Mouse (Mus musculus): Measurements from ENCODE around the gene Tcam1. TPM values are rescaled to one million over a fixed set of nuclear protein-coding genes. Genes with fewer than 3 reads are reported as not detected.

Tcam1 gene
- polyA plus RNA-seq, 1 experiment, result 0.15 TPM

GRCm38 (mm10) chr11:106329128-106329527, 52.7 kb downstream of the Tcam1 start:
- Histone ChIP-seq H3K79me3 (ENCODE audit: low read depth) (no peaks in the 10 kb centered on the region), H3ac (ENCODE audit: control insufficient read depth, insufficient read length, low read depth) (no peak overlapping the region), H3K79me2 (ENCODE audit: control insufficient read depth, insufficient read depth) (no peaks in the 10 kb centered on the region), H3K4me3 (ENCODE audit: insufficient read depth, poor library complexity, severe bottlenecking) (no peak overlapping the region), H3K36me3 (ENCODE audit: control insufficient read depth, insufficient read depth) (no peaks in the 10 kb centered on the region), H3K27me3 (ENCODE audit: control insufficient read depth, insufficient read depth, insufficient read length) (peaks cover 7% of the 10 kb centered on the region)
- no peak for TF ChIP-seq USF1 (IDR thresholded peaks at IDR 0.05; ENCODE audit: low read depth)
- no peak for TF ChIP-seq CTCF (IDR thresholded peaks at IDR 0.05; ENCODE audit: control insufficient read depth, insufficient read depth, insufficient read length)
- TF ChIP-seq MYOD1 (IDR thresholded peaks at IDR 0.05; ENCODE audit: control insufficient read depth, insufficient read length, low read depth), result no peak
- TF ChIP-seq FOSL1 (IDR thresholded peaks at IDR 0.05; ENCODE audit: insufficient read depth, low read length, poor library complexity, severe bottlenecking), result no peak
- no peak for TF ChIP-seq MYOG (IDR thresholded peaks at IDR 0.05; ENCODE audit: control insufficient read depth, extremely low read depth, insufficient read length)
- TF ChIP-seq MAX (IDR thresholded peaks at IDR 0.05), result no peak
- no peak for TF ChIP-seq CEBPB (IDR thresholded peaks at IDR 0.05; ENCODE audit: low read depth)

- H3K79me3 ChIP-seq (ENCODE audit: low read depth), result no peaks in the 10 kb centered on the region
- H3K79me2 ChIP-seq (ENCODE audit: control insufficient read depth, insufficient read depth), result no peaks in the 10 kb centered on the region
- no peak overlapping the region for H3ac ChIP-seq (ENCODE audit: control insufficient read depth, insufficient read length, low read depth)
- TF ChIP-seq MAX (IDR thresholded peaks at IDR 0.05) (no peak), MYOG (IDR thresholded peaks at IDR 0.05; ENCODE audit: control insufficient read depth, extremely low read depth, insufficient read length) (no peak), FOSL1 (IDR thresholded peaks at IDR 0.05; ENCODE audit: insufficient read depth, low read length, poor library complexity, severe bottlenecking) (no peak), MYOD1 (IDR thresholded peaks at IDR 0.05; ENCODE audit: control insufficient read depth, insufficient read length, low read depth) (no peak), CTCF (IDR thresholded peaks at IDR 0.05; ENCODE audit: control insufficient read depth, insufficient read depth, insufficient read length) (no peak), USF1 (IDR thresholded peaks at IDR 0.05; ENCODE audit: low read depth) (no peak), CEBPB (IDR thresholded peaks at IDR 0.05; ENCODE audit: low read depth) (no peak)
- no peaks in the 10 kb centered on the region for H3K36me3 ChIP-seq (ENCODE audit: control insufficient read depth, insufficient read depth)
- H3K27me3 ChIP-seq (ENCODE audit: control insufficient read depth, insufficient read depth, insufficient read length), result peaks cover 4% of the 10 kb centered on the region
- H3K4me3 ChIP-seq (ENCODE audit: insufficient read depth, poor library complexity, severe bottlenecking), result no peak overlapping the region
These were observed 53.2 kb downstream of the Tcam1 start for GRCm38 (mm10) chr11:106329682-106330081.

GRCm38 (mm10) chr11:106332458-106332857, 56.0 kb downstream of the Tcam1 start:
- no peaks in the 10 kb centered on the region for H3K27me3 ChIP-seq (ENCODE audit: control insufficient read depth, insufficient read depth, insufficient read length)
- H3ac ChIP-seq (ENCODE audit: control insufficient read depth, insufficient read length, low read depth), result no peak overlapping the region
- TF ChIP-seq MYOD1 (IDR thresholded peaks at IDR 0.05; ENCODE audit: control insufficient read depth, insufficient read length, low read depth), result no peak
- H3K36me3 ChIP-seq (ENCODE audit: control insufficient read depth, insufficient read depth), result no peaks in the 10 kb centered on the region
- H3K79me2 ChIP-seq (ENCODE audit: control insufficient read depth, insufficient read depth), result no peaks in the 10 kb centered on the region
- H3K79me3 ChIP-seq (ENCODE audit: low read depth), result no peaks in the 10 kb centered on the region
- H3K4me3 ChIP-seq (ENCODE audit: insufficient read depth, poor library complexity, severe bottlenecking), result no peak overlapping the region

DNA sequence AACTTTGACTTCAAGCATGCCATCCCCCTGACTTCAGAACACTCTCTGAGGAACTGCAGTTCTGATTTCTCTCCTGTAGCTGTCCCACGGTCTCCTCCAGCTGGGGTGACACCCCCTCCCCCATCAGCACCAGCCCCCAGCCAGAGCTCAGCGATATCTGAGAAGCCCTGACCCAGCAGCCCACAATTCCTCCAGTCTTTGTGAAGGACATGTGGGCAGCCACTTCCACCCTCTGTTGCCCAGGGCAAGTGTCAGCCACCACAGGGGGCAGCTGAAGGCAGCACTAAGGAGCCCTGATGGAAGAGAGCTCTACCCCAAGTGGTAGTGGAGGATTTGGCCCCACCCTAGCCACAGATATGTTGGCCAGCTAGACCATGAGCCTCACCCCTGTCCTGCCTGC, 57.6 kb downstream of the Tcam1 start:
- Histone ChIP-seq H3K79me3 (ENCODE audit: low read depth) (no peaks in the 10 kb centered on the region), H3K4me3 (ENCODE audit: insufficient read depth, poor library complexity, severe bottlenecking) (no peak overlapping the region), H3ac (ENCODE audit: control insufficient read depth, insufficient read length, low read depth) (no peak overlapping the region), H3K79me2 (ENCODE audit: control insufficient read depth, insufficient read depth) (no peaks in the 10 kb centered on the region), H3K27me3 (ENCODE audit: control insufficient read depth, insufficient read depth, insufficient read length) (no peaks in the 10 kb centered on the region), H3K36me3 (ENCODE audit: control insufficient read depth, insufficient read depth) (no peaks in the 10 kb centered on the region)
- no peak for TF ChIP-seq USF1 (IDR thresholded peaks at IDR 0.05; ENCODE audit: low read depth)
- no peak for TF ChIP-seq CTCF (IDR thresholded peaks at IDR 0.05; ENCODE audit: control insufficient read depth, insufficient read depth, insufficient read length)
- no peak for TF ChIP-seq MYOG (IDR thresholded peaks at IDR 0.05; ENCODE audit: control insufficient read depth, extremely low read depth, insufficient read length)
- no peak for TF ChIP-seq MAX (IDR thresholded peaks at IDR 0.05)
- no peak for TF ChIP-seq FOSL1 (IDR thresholded peaks at IDR 0.05; ENCODE audit: insufficient read depth, low read length, poor library complexity, severe bottlenecking)
- no peak for TF ChIP-seq MYOD1 (IDR thresholded peaks at IDR 0.05; ENCODE audit: control insufficient read depth, insufficient read length, low read depth)
- TF ChIP-seq CEBPB (IDR thresholded peaks at IDR 0.05; ENCODE audit: low read depth), result no peak

GRCm38 (mm10) chr11:106338029-106338428, 61.6 kb downstream of the Tcam1 start:
- H3ac ChIP-seq (ENCODE audit: control insufficient read depth, insufficient read length, low read depth), result no peak overlapping the region
- no peak overlapping the region for H3K4me3 ChIP-seq (ENCODE audit: insufficient read depth, poor library complexity, severe bottlenecking)
- H3K79me3 ChIP-seq (ENCODE audit: low read depth), result no peaks in the 10 kb centered on the region
- TF ChIP-seq USF1 (IDR thresholded peaks at IDR 0.05; ENCODE audit: low read depth) (no peak), CTCF (IDR thresholded peaks at IDR 0.05; ENCODE audit: control insufficient read depth, insufficient read depth, insufficient read length) (no peak), FOSL1 (IDR thresholded peaks at IDR 0.05; ENCODE audit: insufficient read depth, low read length, poor library complexity, severe bottlenecking) (no peak), MYOD1 (IDR thresholded peaks at IDR 0.05; ENCODE audit: control insufficient read depth, insufficient read length, low read depth) (no peak), MAX (IDR thresholded peaks at IDR 0.05) (no peak), CEBPB (IDR thresholded peaks at IDR 0.05; ENCODE audit: low read depth) (no peak), MYOG (IDR thresholded peaks at IDR 0.05; ENCODE audit: control insufficient read depth, extremely low read depth, insufficient read length) (no peak)
- peaks cover 18% of the 10 kb centered on the region for H3K27me3 ChIP-seq (ENCODE audit: control insufficient read depth, insufficient read depth, insufficient read length)
- H3K79me2 ChIP-seq (ENCODE audit: control insufficient read depth, insufficient read depth), result no peaks in the 10 kb centered on the region
- H3K36me3 ChIP-seq (ENCODE audit: control insufficient read depth, insufficient read depth), result no peaks in the 10 kb centered on the region

Other genes starting within 250 kb of the Tcam1 start
- gene Dcaf7, start 239.8 kb upstream of the Tcam1 start, polyA plus RNA-seq (2012; fragmentation: generic; extraction: Trizol), result 35.2 TPM
- gene Taco1, start 210.6 kb upstream of the Tcam1 start, polyA plus RNA-seq (2012; fragmentation: generic; extraction: Trizol), result 15.8 TPM
- gene Map3k3, start 192.1 kb upstream of the Tcam1 start, polyA plus RNA-seq (2012; fragmentation: generic; extraction: Trizol), result 23.1 TPM
- gene Gm10840, start 115.8 kb upstream of the Tcam1 start, polyA plus RNA-seq (2012; fragmentation: generic; extraction: Trizol), result not detected
- 67.7 TPM for gene Limd2, start 115.8 kb upstream of the Tcam1 start, polyA plus RNA-seq (2012; fragmentation: generic; extraction: Trizol)
- gene Strada, start 74.5 kb upstream of the Tcam1 start, polyA plus RNA-seq (2012; fragmentation: generic; extraction: Trizol), result 21.3 TPM
- 16.6 TPM for gene Ccdc47, start 60.3 kb upstream of the Tcam1 start, polyA plus RNA-seq (2012; fragmentation: generic; extraction: Trizol)
- gene Ddx42, start 59.7 kb upstream of the Tcam1 start, polyA plus RNA-seq (2012; fragmentation: generic; extraction: Trizol), result 19.5 TPM
- gene Ftsj3, start 20.6 kb upstream of the Tcam1 start, polyA plus RNA-seq (2012; fragmentation: generic; extraction: Trizol), result 48.7 TPM
- gene Psmc5, start 20.5 kb upstream of the Tcam1 start, polyA plus RNA-seq (2012; fragmentation: generic; extraction: Trizol), result 289 TPM
- gene Smarcd2, start 3.7 kb upstream of the Tcam1 start, polyA plus RNA-seq (2012; fragmentation: generic; extraction: Trizol), result 49.5 TPM
- gene Gh, start 25.2 kb downstream of the Tcam1 start, polyA plus RNA-seq (2012; fragmentation: generic; extraction: Trizol), result not detected
- gene Cd79b, start 38.1 kb downstream of the Tcam1 start, polyA plus RNA-seq (2012; fragmentation: generic; extraction: Trizol), result not detected
- gene Scn4a, start 76.6 kb downstream of the Tcam1 start, polyA plus RNA-seq (2012; fragmentation: generic; extraction: Trizol), result 0.02 TPM
- not detected for gene Prr29, start 88.8 kb downstream of the Tcam1 start, polyA plus RNA-seq (2012; fragmentation: generic; extraction: Trizol)
- gene Icam2, start 111.4 kb downstream of the Tcam1 start, polyA plus RNA-seq (2012; fragmentation: generic; extraction: Trizol), result not detected
- 6.0 TPM for gene Ern1, start 211.2 kb downstream of the Tcam1 start, polyA plus RNA-seq (2012; fragmentation: generic; extraction: Trizol)

Measured in C2C12 (cell line).